Mouse (Mus musculus): ENCODE measurements around the gene Alkbh7.

- TF ChIP-seq CTCF (IDR thresholded peaks at IDR 0.05; ENCODE audit: low read depth, low read length) (no peak), POLR2A (IDR thresholded peaks at IDR 0.05; ENCODE audit: borderline replicate concordance, low read depth, low read length) (no peak)
These were observed 4.1 kb downstream of the Alkbh7 start for GRCm38 (mm10) chr17:57001228-57001627.
